Mouse (Mus musculus) mesoderm, embryonic 11.5 days (tissue): ENCODE data around the gene Olfr262.
"Not testable (repeated sequence)": the region's sequence is repeated elsewhere in the genome, so short reads cannot be mapped to it uniquely, and the experiment has no call there.

Source experiments
- DNase-seq: peaks from one replicate; pipeline ENCODE4 v3.0.0-alpha.2; 2012; ENCODE audit warnings: low read depth, low spot score

The Olfr262 gene

GRCm38 (mm10) chr19:12241559-12241958, at the start of gene Olfr262:
Olfr262 (minus strand) TSS chr19:12241659.
- DNase-seq: no peak

GRCm38 (mm10) chr19:12279554-12279953, 38.1 kb upstream of the Olfr262 start, which contains the start of gene Olfr1434:
Olfr1434 (plus strand) TSS chr19:12279854.
- DNase-seq: no peak

GRCm38 (mm10) chr19:12260732-12261131, 19.3 kb upstream of the Olfr262 start, which contains the start of gene Olfr235:
Olfr235 (plus strand) TSS chr19:12261032.
- no peak for DNase-seq

- DNase-seq: not testable (repeated sequence)
Measured at GRCm38 (mm10) chr19:12232496-12232895, 9.0 kb downstream of the Olfr262 start, which contains the start of gene Olfr1432. Olfr1432 (minus strand) TSS chr19:12232596.

GRCm38 (mm10) chr19:12200334-12200733, 41.1 kb downstream of the Olfr262 start, which contains the start of gene Olfr1431:
Olfr1431 (plus strand) TSS chr19:12200634.
- DNase-seq: no peak

GRCm38 (mm10) chr19:12199076-12199475, 42.4 kb downstream of the Olfr262 start:
- DNase-seq: not testable (repeated sequence)
